Mouse (Mus musculus): ENCODE measurements at regions not wholly inside any gene's neighbourhood (a gene's known extent, or its start where the extent isn't known, plus 50 kb on each side); places are given as distances from the start of the nearest gene placed in this dataset.

DNA sequence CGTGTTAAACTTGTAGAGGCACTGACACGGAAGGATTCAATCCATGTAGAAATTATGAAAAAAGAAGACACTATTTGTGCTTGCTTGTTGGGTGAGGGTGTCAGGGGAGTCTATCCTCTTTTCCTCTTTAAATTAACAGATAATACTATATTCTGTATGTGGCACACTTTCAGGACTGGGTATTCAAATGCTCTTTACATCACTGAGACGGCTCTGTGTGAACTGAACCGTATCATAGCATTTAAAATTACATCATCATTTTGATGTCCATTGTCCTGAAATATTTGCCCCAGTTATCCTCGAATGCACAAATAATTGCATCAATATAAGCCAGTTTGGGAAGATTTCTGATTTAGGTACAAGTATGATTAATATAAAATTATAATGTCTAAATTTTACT is 478.2 kb downstream of the Ptprc start:
- no peak for ATAC-seq (ENCODE audit: low read depth)

DNA sequence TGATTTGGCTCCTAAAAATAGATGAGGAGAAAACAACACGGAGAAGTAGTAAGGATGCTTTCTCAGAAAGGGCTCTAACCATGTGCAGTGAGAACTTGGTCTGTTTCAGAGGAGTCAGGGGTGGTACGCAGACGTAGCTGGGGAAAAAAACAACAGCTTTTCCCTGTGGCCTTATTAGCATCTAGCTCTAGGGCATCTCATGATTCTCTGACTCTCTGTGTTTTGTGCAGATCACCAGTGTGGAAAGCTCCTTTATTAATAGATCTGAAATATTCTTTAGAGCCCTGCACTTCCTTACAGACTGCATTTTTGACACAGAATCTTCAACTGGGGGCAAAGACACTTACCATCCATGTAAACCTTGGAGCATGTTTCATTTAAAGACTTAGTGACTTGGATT is 478.7 kb downstream of the Ptprc start:
- Histone ChIP-seq H3K4me1 (replicated peaks; ENCODE audit: control insufficient read depth, insufficient read depth, low read length) (no peaks in the 10 kb centered on the region; the same call in 1 of the 2 replicates), H3K4me2 (ENCODE audit: low read depth, low read length) (no peak overlapping the region), H3K4me3 (ENCODE audit: low read length) (no peak overlapping the region), H3K36me3 (ENCODE audit: control insufficient read depth, insufficient read depth, low read length) (no peaks in the 10 kb centered on the region), H3K9ac (ENCODE audit: low read length) (no peak overlapping the region), H3K9me3 (ENCODE audit: control insufficient read depth, low read length) (no peaks in the 10 kb centered on the region), H3K27me3 (ENCODE audit: control insufficient read depth, insufficient read depth, low read depth, low read length) (no peaks in the 10 kb centered on the region), H3K27ac (ENCODE audit: low read length) (no peak overlapping the region)
- WGBS, result 52% methylated on average over 3 of the region's 3 CpGs
- ATAC-seq (ENCODE audit: low read depth), result no peak

More for the DNA sequence above, 478.2 kb downstream of the Ptprc start:
- 76% methylated on average over 5 of the region's 5 CpGs for WGBS
- Histone ChIP-seq H3K4me1 (replicated peaks; ENCODE audit: control insufficient read depth, insufficient read depth, low read length) (no peaks in the 10 kb centered on the region; the same call in 1 of the 2 replicates), H3K27me3 (ENCODE audit: control insufficient read depth, insufficient read depth, low read depth, low read length) (no peaks in the 10 kb centered on the region), H3K9me3 (ENCODE audit: control insufficient read depth, low read length) (no peaks in the 10 kb centered on the region), H3K4me2 (ENCODE audit: low read depth, low read length) (no peak overlapping the region), H3K27ac (ENCODE audit: low read length) (no peak overlapping the region), H3K36me3 (ENCODE audit: control insufficient read depth, insufficient read depth, low read length) (no peaks in the 10 kb centered on the region), H3K9ac (ENCODE audit: low read length) (no peak overlapping the region), H3K4me3 (ENCODE audit: low read length) (no peak overlapping the region)

DNA sequence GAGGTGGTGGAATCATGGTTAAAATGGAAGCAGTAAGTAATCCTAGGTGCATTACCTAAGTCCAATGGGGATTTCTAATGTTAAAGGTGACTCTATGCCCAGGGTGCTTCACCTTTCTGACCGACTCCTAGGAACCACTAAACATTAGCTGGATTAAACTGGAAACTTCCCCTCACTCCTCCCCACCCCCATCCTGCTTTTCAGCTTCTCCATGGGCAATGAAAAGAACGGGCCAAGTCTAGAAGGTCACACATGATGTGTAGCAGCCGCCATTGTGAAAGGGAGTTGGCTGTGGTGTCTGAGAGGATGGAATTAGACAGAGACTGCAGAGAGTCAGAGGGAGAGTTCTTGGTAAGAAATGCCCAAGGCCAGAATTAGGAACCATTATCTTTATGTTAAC is 479.8 kb downstream of the Ptprc start:
- H3K4me3 ChIP-seq (ENCODE audit: low read length), result no peak overlapping the region

DNA sequence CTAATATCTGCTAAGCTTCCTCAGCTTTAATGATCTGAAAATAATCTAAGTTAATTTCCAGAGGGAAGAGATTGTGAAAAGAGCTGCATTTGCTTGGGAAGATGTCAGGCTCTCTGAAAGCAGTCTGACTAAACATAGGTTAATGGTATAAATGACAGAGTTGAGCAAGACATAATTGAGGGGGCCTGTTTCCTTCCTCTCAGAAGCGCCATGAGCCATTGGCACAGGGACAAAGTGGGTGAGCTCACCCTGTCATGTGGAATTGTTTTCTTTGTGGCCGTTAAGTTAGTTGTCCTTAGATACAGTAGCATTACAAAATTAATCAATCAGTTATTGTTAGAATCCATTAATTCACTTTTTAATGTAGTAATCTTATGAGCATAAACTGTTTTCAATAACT is 483.0 kb downstream of the Ptprc start:
- Histone ChIP-seq H3K9me3 (ENCODE audit: control insufficient read depth, low read length) (no peaks in the 10 kb centered on the region), H3K36me3 (ENCODE audit: control insufficient read depth, insufficient read depth, low read length) (no peaks in the 10 kb centered on the region), H3K9ac (ENCODE audit: low read length) (no peak overlapping the region), H3K27ac (ENCODE audit: low read length) (no peak overlapping the region), H3K27me3 (ENCODE audit: control insufficient read depth, insufficient read depth, low read depth, low read length) (no peaks in the 10 kb centered on the region), H3K4me1 (replicated peaks; ENCODE audit: control insufficient read depth, insufficient read depth, low read length) (peaks cover 4% of the 10 kb centered on the region; the same call in 1 of the 2 replicates), H3K4me3 (ENCODE audit: low read length) (no peak overlapping the region), H3K4me2 (ENCODE audit: low read depth, low read length) (no peak overlapping the region)
- 38% methylated on average over 2 of the region's 2 CpGs for WGBS
- no peak for ATAC-seq (ENCODE audit: low read depth)

More for the DNA sequence above, 479.8 kb downstream of the Ptprc start:
- Histone ChIP-seq H3K9me3 (ENCODE audit: control insufficient read depth, low read length) (no peaks in the 10 kb centered on the region), H3K9ac (ENCODE audit: low read length) (no peak overlapping the region), H3K4me2 (ENCODE audit: low read depth, low read length) (no peak overlapping the region), H3K27me3 (ENCODE audit: control insufficient read depth, insufficient read depth, low read depth, low read length) (no peaks in the 10 kb centered on the region), H3K36me3 (ENCODE audit: control insufficient read depth, insufficient read depth, low read length) (no peaks in the 10 kb centered on the region), H3K4me1 (replicated peaks; ENCODE audit: control insufficient read depth, insufficient read depth, low read length) (no peaks in the 10 kb centered on the region; the same call in 1 of the 2 replicates), H3K27ac (ENCODE audit: low read length) (no peak overlapping the region)
- ATAC-seq (ENCODE audit: low read depth), result no peak
- 74% methylated on average over 3 of the region's 3 CpGs for WGBS

DNA sequence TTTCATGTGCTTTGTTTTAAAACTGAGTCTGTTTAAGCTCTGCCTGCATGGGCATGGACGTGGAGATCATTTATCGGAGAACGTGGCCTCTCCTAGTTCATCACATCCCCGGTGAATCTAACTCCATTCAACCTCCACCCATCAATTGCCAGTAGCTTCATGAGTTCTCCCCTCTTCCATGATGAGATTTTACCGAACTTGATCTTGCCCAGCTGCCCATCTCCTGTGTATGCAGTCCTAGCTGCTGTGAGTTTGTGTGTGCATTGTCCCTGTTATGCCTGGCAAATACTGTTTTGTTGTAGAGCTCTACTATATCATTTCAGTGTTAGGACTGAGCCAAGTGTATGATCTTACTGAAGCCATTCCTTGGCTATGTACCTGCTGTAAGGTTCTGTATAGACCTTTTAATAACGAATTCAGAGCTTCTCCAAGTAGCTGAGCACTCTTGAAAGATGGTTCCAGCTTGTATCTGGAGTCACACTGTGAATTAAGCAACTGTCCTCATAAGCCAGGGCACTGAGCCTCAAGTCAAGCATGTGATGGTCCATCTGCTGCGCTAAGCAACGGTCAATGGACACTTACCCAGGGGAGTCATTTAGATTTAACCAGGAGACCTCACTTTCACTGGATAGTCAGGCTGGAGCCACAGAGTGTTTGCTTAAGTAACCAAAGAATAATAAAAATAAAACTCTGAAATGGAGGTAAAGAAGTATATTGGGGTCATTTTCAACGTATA is 484.5 kb downstream of the Ptprc start:
- no peak overlapping the region for H3K4me2 ChIP-seq (ENCODE audit: low read depth, low read length)
- H3K9ac ChIP-seq (ENCODE audit: low read length), result no peak overlapping the region
- WGBS, result 90% methylated on average over 9 of the region's 9 CpGs
- H3K27me3 ChIP-seq (ENCODE audit: control insufficient read depth, insufficient read depth, low read depth, low read length), result no peaks in the 10 kb centered on the region
- H3K4me1 ChIP-seq (replicated peaks; ENCODE audit: control insufficient read depth, insufficient read depth, low read length), result peaks cover 4% of the 10 kb centered on the region; the same call in 1 of the 2 replicates
- no peaks in the 10 kb centered on the region for H3K36me3 ChIP-seq (ENCODE audit: control insufficient read depth, insufficient read depth, low read length)
- H3K27ac ChIP-seq (ENCODE audit: low read length), result no peak overlapping the region
- no peak overlapping the region for H3K4me3 ChIP-seq (ENCODE audit: low read length)
- no peak for ATAC-seq (ENCODE audit: low read depth)
- no peaks in the 10 kb centered on the region for H3K9me3 ChIP-seq (ENCODE audit: control insufficient read depth, low read length)

DNA sequence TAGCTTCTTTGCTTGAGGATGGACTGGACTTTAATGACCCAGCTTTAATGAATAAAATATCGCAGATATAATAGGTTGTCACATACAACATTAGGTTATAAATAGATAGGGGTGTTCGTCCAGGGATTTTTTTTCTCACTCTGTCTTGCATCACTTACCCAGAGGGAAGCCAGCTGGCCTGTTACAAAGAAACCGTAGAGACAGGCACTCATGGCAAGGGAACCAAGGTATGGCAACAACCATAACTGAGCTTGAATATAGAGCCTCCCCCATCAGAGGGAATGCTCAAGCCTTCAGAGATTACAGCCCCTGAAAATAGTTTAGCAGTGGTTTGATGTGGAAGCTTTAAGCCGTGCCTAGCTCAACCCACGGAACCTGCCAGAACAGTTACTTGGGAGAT is 504.9 kb downstream of the Ptprc start:
- H3K9ac ChIP-seq (ENCODE audit: low read length), result no peak overlapping the region
- H3K27ac ChIP-seq (ENCODE audit: low read length), result no peak overlapping the region
- H3K27me3 ChIP-seq (ENCODE audit: control insufficient read depth, insufficient read depth, low read depth, low read length), result no peaks in the 10 kb centered on the region
- 72% methylated on average over 5 of the region's 5 CpGs for WGBS
- H3K4me2 ChIP-seq (ENCODE audit: low read depth, low read length), result no peak overlapping the region
- H3K36me3 ChIP-seq (ENCODE audit: control insufficient read depth, insufficient read depth, low read length), result no peaks in the 10 kb centered on the region
- H3K9me3 ChIP-seq (ENCODE audit: control insufficient read depth, low read length), result no peaks in the 10 kb centered on the region
- H3K4me1 ChIP-seq (replicated peaks; ENCODE audit: control insufficient read depth, insufficient read depth, low read length), result no peaks in the 10 kb centered on the region
- H3K4me3 ChIP-seq (ENCODE audit: low read length), result no peak overlapping the region
- ATAC-seq (ENCODE audit: low read depth), result no peak

DNA sequence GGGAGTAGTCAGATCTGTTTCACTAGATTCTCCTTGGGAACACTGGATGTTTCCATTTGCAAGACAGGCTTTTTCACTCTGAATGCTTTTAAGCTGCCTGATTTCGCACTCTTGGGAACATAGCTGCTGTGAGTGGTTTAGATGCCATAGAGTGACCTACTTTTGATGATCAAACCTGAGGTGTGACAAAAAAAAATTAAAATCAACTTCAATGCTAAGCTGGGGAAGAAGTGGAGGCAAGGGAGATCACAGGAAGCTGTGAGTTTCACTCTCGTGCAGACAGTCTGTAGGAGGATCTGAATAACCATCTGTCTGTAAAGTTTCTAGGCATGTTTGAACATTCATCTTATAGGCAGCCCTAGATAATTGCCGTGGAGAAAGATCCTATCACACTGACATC is 505.7 kb downstream of the Ptprc start:
- Histone ChIP-seq H3K27ac (ENCODE audit: low read length) (no peak overlapping the region), H3K36me3 (ENCODE audit: control insufficient read depth, insufficient read depth, low read length) (no peaks in the 10 kb centered on the region), H3K4me1 (replicated peaks; ENCODE audit: control insufficient read depth, insufficient read depth, low read length) (no peaks in the 10 kb centered on the region), H3K4me3 (ENCODE audit: low read length) (no peak overlapping the region), H3K27me3 (ENCODE audit: control insufficient read depth, insufficient read depth, low read depth, low read length) (no peaks in the 10 kb centered on the region), H3K4me2 (ENCODE audit: low read depth, low read length) (no peak overlapping the region), H3K9ac (ENCODE audit: low read length) (no peak overlapping the region), H3K9me3 (ENCODE audit: control insufficient read depth, low read length) (no peaks in the 10 kb centered on the region)
- 70% methylated on average over 3 of the region's 3 CpGs for WGBS
- no peak for ATAC-seq (ENCODE audit: low read depth)

DNA sequence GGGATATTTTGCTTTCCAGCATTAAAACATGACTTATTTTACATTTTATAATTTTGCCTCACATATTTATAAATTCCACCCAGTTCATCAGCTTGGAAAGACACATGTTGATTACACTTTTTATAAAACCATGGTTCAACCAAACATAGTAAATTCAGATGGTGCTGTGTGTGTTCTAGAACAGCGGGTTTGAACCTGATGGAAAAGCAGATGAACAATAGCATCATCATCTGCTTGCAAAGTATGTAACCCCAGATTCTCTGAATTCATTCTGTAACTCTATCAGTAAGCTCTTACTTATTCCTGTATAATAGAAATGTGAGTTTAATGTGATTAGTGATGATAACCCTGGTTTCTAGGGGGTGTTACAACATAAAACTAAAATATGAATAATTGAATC is 517.4 kb downstream of the Ptprc start:
- H3K9ac ChIP-seq (ENCODE audit: low read length), result no peak overlapping the region
- no peak overlapping the region for H3K4me2 ChIP-seq (ENCODE audit: low read depth, low read length)
- H3K4me1 ChIP-seq (replicated peaks; ENCODE audit: control insufficient read depth, insufficient read depth, low read length), result peaks cover 11% of the 10 kb centered on the region; the same call in 1 of the 2 replicates
- no peak for ATAC-seq (ENCODE audit: low read depth)
- H3K9me3 ChIP-seq (ENCODE audit: control insufficient read depth, low read length), result no peaks in the 10 kb centered on the region
- no peak overlapping the region for H3K4me3 ChIP-seq (ENCODE audit: low read length)
- no peak overlapping the region for H3K27ac ChIP-seq (ENCODE audit: low read length)
- 92% methylated on average over 1 of the region's 1 CpGs for WGBS
- no peaks in the 10 kb centered on the region for H3K27me3 ChIP-seq (ENCODE audit: control insufficient read depth, insufficient read depth, low read depth, low read length)
- no peaks in the 10 kb centered on the region for H3K36me3 ChIP-seq (ENCODE audit: control insufficient read depth, insufficient read depth, low read length)

DNA sequence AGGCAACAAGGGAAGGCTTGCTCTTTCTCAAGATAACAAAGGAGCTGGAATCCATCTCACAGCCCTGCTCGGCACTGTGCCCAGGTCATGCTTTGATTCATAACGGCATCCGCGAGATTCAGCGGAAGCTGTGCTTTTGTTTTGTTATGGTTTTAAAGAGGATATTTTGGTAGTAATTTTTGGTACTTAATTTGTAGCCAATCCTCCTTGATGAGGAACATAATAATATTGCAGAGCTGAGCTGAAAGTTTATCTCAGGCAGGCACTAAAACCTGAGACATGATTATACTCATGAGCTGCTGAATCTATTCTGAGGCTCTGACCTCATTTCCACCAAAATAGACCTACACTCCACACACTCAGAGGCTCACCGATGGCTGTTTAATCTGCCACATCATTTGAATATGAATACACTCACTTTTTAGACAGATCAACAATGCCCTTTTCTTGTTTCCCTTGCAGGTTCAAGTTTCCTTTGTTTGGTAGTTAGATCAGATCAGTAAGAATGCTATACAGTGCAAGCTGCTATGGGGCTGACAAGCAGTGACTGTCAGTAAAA is 518.5 kb downstream of the Ptprc start:
- H3K27ac ChIP-seq (ENCODE audit: low read length), result peak overlapping the region; percentile 47
- 37% methylated on average over 6 of the region's 6 CpGs for WGBS
- H3K9me3 ChIP-seq (ENCODE audit: control insufficient read depth, low read length), result no peaks in the 10 kb centered on the region
- 0 out of 2 replicates have a peak overlapping the region, but pooled peaks have one; percentile 11 for H3K4me2 ChIP-seq (ENCODE audit: low read depth, low read length)
- H3K36me3 ChIP-seq (ENCODE audit: control insufficient read depth, insufficient read depth, low read length), result no peaks in the 10 kb centered on the region
- H3K9ac ChIP-seq (ENCODE audit: low read length), result no peak overlapping the region
- ATAC-seq (ENCODE audit: low read depth), result peak; percentile 67; the same call in 1 of the 2 replicates
- H3K4me1 ChIP-seq (replicated peaks; ENCODE audit: control insufficient read depth, insufficient read depth, low read length), result peaks cover 11% of the 10 kb centered on the region; the same call in 1 of the 2 replicates
- no peak overlapping the region for H3K4me3 ChIP-seq (ENCODE audit: low read length)
- H3K27me3 ChIP-seq (ENCODE audit: control insufficient read depth, insufficient read depth, low read depth, low read length), result no peaks in the 10 kb centered on the region
